Mouse (Mus musculus) cerebellum, adult 2 months (tissue): ENCODE results near the gene Fbxo21.

Experiments used
- CTCF ChIP-seq: fragments of 200-500 bp; IDR thresholded peaks from 2 replicates; pipeline ENCODE4 v1.5.1; 2011; ENCODE audit warnings: low read depth, mild to moderate bottlenecking, control low read depth, low read length, moderate library complexity, borderline replicate concordance; ENCODE audit not compliant: insufficient read depth
- POLR2A ChIP-seq: fragments of 200-500 bp; IDR thresholded peaks from 2 replicates; pipeline ENCODE4 v1.6.1; 2011; ENCODE audit warnings: low read length, control low read depth, borderline replicate concordance; ENCODE audit not compliant: insufficient read depth

DNA sequence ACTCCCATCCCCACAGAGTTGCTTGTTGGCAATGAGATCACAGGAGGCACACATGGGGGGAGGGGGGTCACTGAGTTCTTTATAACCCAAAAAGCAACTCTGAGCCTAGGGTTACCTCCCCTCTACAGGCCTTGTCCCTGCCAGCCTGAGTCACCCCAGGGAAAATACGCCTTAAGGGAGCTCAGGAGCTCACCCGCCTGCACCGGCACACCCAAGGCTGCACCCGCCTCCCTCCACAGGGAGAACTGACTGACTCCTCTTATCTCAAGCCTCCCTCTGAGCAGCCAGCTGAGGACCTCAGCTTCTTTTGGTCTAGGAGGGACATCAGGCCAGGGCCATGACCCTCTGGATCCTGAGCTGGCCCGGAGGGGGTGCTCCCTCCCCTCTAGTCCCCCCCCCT lies 54.5 kb downstream of the Fbxo21 start:
- TF ChIP-seq POLR2A = no peak
- no peak for TF ChIP-seq CTCF
